In the genomic region with DNA sequence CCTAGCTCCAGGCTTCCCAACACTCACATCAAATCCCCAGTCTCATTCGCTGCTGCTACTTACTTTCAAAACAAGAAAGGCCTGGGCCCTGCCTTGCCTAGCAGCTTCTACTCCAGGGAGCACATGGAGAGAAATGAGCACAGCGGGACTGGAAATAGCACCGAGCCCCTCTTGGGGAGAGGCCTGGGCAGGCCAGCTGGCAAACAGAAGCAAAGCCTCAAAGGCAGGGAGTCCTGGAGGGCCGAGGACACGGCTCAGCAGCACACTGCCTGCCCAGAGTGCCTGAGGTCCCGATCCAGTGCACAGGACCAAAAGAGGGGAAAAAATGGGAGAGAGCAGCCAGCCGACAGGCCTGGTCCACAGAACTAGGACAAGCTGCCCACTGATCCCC, we compare ENCODE assay signal across 9 mouse cellular contexts. TPM values are rescaled to one million over a fixed set of nuclear protein-coding genes. Genes with fewer than 3 reads are reported as not detected.
A peak's percentile ranks its signal among the peaks of the same experiment; 100 is the strongest.
DNase-seq lines count a peak whose midpoint lies in the region; ATAC-seq and TF ChIP-seq lines count a peak whose summit lies in the region.
"Had no signal": no experiment of that assay in that cellular context is flagged by ENCODE, and none has a peak within 500 bp of the region (broad histone marks: within the 10 kb centered on the region; RNA-seq: fewer than 3 reads in every experiment).

No protein-coding gene starts in this region.

- H3K4me3 ChIP-seq in lung, embryonic 16.5 days (ENCODE audit: low read length): no peak overlapping the region
- no peak overlapping the region for H3K4me3 ChIP-seq in intestine, postnatal 0 days (ENCODE audit: low read depth, low read length)
- H3K4me3 ChIP-seq in stomach, embryonic 15.5 days (replicated peaks): no peak overlapping the region

- H3K27ac ChIP-seq in lung, embryonic 16.5 days (ENCODE audit: low read length): no peak overlapping the region
- H3K27ac ChIP-seq in intestine, postnatal 0 days (ENCODE audit: low read depth, low read length): peak overlapping the region; percentile 46; the same call in 1 of the 2 replicates
- peak overlapping the region; percentile 36; the same call in 1 of the 2 replicates for H3K27ac ChIP-seq in stomach, embryonic 15.5 days

- peaks cover 43% of the 10 kb centered on the region for H3K4me1 ChIP-seq in lung, embryonic 16.5 days (replicated peaks; ENCODE audit: control insufficient read depth, insufficient read depth, low read length)
- H3K4me1 ChIP-seq in intestine, postnatal 0 days (replicated peaks; ENCODE audit: control insufficient read depth, insufficient read depth, low read length): peaks cover 5% of the 10 kb centered on the region; the same call in 1 of the 2 replicates
- peaks cover 42% of the 10 kb centered on the region for H3K4me1 ChIP-seq in stomach, embryonic 15.5 days

- 50% methylated on average over 7 of the region's 7 CpGs for WGBS in lung, embryonic 16.5 days
- 58% methylated on average over 7 of the region's 7 CpGs for WGBS in intestine, postnatal 0 days
- 47% methylated on average over 7 of the region's 7 CpGs for WGBS in stomach, embryonic 15.5 days

- H3K36me3 ChIP-seq in lung, embryonic 16.5 days (ENCODE audit: control insufficient read depth, insufficient read depth, low read length): no peaks in the 10 kb centered on the region
- H3K36me3 ChIP-seq in intestine, postnatal 0 days (ENCODE audit: control insufficient read depth, insufficient read depth): no peaks in the 10 kb centered on the region
- no peaks in the 10 kb centered on the region for H3K36me3 ChIP-seq in stomach, embryonic 15.5 days

- peak overlapping the region; percentile 1; the same call in 1 of the 2 replicates for H3K4me2 ChIP-seq in lung, embryonic 16.5 days (ENCODE audit: low read depth, low read length)
- peak overlapping the region; percentile 91 for H3K4me2 ChIP-seq in intestine, postnatal 0 days (replicated peaks; ENCODE audit: low read depth)
- H3K4me2 ChIP-seq in stomach, embryonic 15.5 days: peak overlapping the region; percentile 87

- ATAC-seq in lung, embryonic 16.5 days (ENCODE audit: low read depth): no peak
- ATAC-seq in intestine, postnatal 0 days: no peak
- ATAC-seq in stomach, embryonic 15.5 days (ENCODE audit: insufficient read depth, low FRiP score, low read depth): no peak

- peak overlapping the region; percentile 17; the same call in 1 of the 2 replicates for H3K9ac ChIP-seq in lung, embryonic 16.5 days (ENCODE audit: low read length)
- H3K9ac ChIP-seq in intestine, postnatal 0 days (ENCODE audit: low read depth, low read length): no peak overlapping the region
- H3K9ac ChIP-seq in stomach, embryonic 15.5 days: no peak overlapping the region

- H3K27me3 ChIP-seq in lung, embryonic 16.5 days (ENCODE audit: control insufficient read depth, insufficient read depth, low read depth, low read length): no peaks in the 10 kb centered on the region
- H3K27me3 ChIP-seq in intestine, postnatal 0 days (replicated peaks; ENCODE audit: control insufficient read depth, insufficient read depth, low read length): no peaks in the 10 kb centered on the region
- H3K27me3 ChIP-seq in stomach, embryonic 15.5 days (replicated peaks): no peaks in the 10 kb centered on the region

- peak; percentile 8 for DNase-seq in adrenal gland, adult 8-10 months
- DNase-seq in adrenal gland, adult 18-20 months (ENCODE audit: low spot score in 2 of 2): no peak
- no peak for DNase-seq in lung, postnatal 36 days
- no peak for DNase-seq in ovary, postnatal 14 days (ENCODE audit: low spot score)
- DNase-seq in testis, postnatal 10 days (ENCODE audit: low spot score): no peak
- DNase-seq: right cerebral cortex, adult 18-20 months had no signal

- H3K9me3 ChIP-seq in lung, embryonic 16.5 days (ENCODE audit: control insufficient read depth, low read length): no peaks in the 10 kb centered on the region
- H3K9me3 ChIP-seq in intestine, postnatal 0 days (ENCODE audit: control insufficient read depth): no peaks in the 10 kb centered on the region
- H3K9me3 ChIP-seq in stomach, embryonic 15.5 days: no peaks in the 10 kb centered on the region

- TF ChIP-seq CTCF in intestine, postnatal 0 days (IDR thresholded peaks at IDR 0.05; ENCODE audit: low read depth): no peak

RNA-seq across cellular contexts. Expression of gene Tmem184b, which starts 2.4 kb away (rescaled TPM):
- total RNA-seq in adrenal gland, adult 8-10 months (2022): 10 to 100 TPM; 39.1 to 76.8 (median 65.3) TPM
- 10 to 100 TPM; 48.2 to 83.4 TPM for total RNA-seq in adrenal gland, adult 18-20 months (2021)
- polyA plus RNA-seq in lung, embryonic 16.5 days (2015; fragmentation: Nextera tagmentation; extraction: Ambion mirVana): 71.1 and 78.2 TPM in 2 replicates
- 32.7 and 34.1 TPM in 2 replicates for polyA plus RNA-seq in intestine, postnatal 0 days (2015; fragmentation: Nextera tagmentation; extraction: Ambion mirVana)
- 58.5 and 59.9 TPM in 2 replicates for polyA plus RNA-seq in stomach, embryonic 15.5 days (2015; fragmentation: Nextera tagmentation; extraction: Ambion mirVana)

RNA-seq across cellular contexts. Expression of gene Csnk1e, which starts 54.4 kb away (rescaled TPM):
- 100 to 1,000 TPM in 2 of 4 experiments, 10 to 100 TPM in 2; 80.4 to 126 (median 97.1) TPM for total RNA-seq in adrenal gland, adult 8-10 months (2022)
- 10 to 100 TPM; 69.2 to 80.6 TPM for total RNA-seq in adrenal gland, adult 18-20 months (2021)
- polyA plus RNA-seq in lung, embryonic 16.5 days (2015; fragmentation: Nextera tagmentation; extraction: Ambion mirVana): 54.7 and 58.0 TPM in 2 replicates
- 18.2 and 25.7 TPM in 2 replicates for polyA plus RNA-seq in intestine, postnatal 0 days (2015; fragmentation: Nextera tagmentation; extraction: Ambion mirVana)
- polyA plus RNA-seq in stomach, embryonic 15.5 days (2015; fragmentation: Nextera tagmentation; extraction: Ambion mirVana): 63.7 and 66.0 TPM in 2 replicates

RNA-seq across cellular contexts. Expression of gene Maff, which starts 54.5 kb away (rescaled TPM):
- total RNA-seq in adrenal gland, adult 8-10 months (2022): 1 to 10 TPM; 5.2 to 6.7 (median 6.1) TPM
- 10 to 100 TPM; 14.1 to 44.6 TPM for total RNA-seq in adrenal gland, adult 18-20 months (2021)
- polyA plus RNA-seq in lung, embryonic 16.5 days (2015; fragmentation: Nextera tagmentation; extraction: Ambion mirVana): 5.2 and 6.5 TPM in 2 replicates
- 6.6 and 8.8 TPM in 2 replicates for polyA plus RNA-seq in intestine, postnatal 0 days (2015; fragmentation: Nextera tagmentation; extraction: Ambion mirVana)
- polyA plus RNA-seq in stomach, embryonic 15.5 days (2015; fragmentation: Nextera tagmentation; extraction: Ambion mirVana): 5.2 and 6.6 TPM in 2 replicates

Comparison
In these comparisons a context has a peak if more than half of its experiments do, and no peak if none do; other contexts are left out.
1. H3K4me2 ChIP-seq: peak in every context shown above with its lines; median percentile 91 in intestine, postnatal 0 days; 87 in stomach, embryonic 15.5 days; 1 in lung, embryonic 16.5 days.